Mouse (Mus musculus) forebrain, embryonic 11.5 days (tissue): ENCODE data around the gene Gdf11. TPM values are rescaled to one million over a fixed set of nuclear protein-coding genes. Genes with fewer than 3 reads are reported as not detected.

ENCODE experiments used
- ATAC-seq: fragments of 200-750 bp; cut with Nextera tagmentation; replicated peaks from 2 replicates; pipeline ENCODE4 v1.8.0; 2017; ENCODE audit warnings: moderate TSS enrichment; ENCODE audit not compliant: low FRiP score
- DNase-seq: peaks from one replicate; pipeline ENCODE4 v3.0.0-alpha.2; 2017; ENCODE audit warnings: low spot score
- H3K27ac ChIP-seq: fragments of 300-500 bp; sonication (generic); 2 replicates; pipeline ENCODE4 v1.5.1; 2014; ENCODE audit warnings: low read depth, low read length
- H3K27me3 ChIP-seq: fragments of 300-500 bp; sonication (generic); 2 replicates; pipeline ENCODE4 v1.6.1; 2014; ENCODE audit warnings: mild to moderate bottlenecking, low read length, mixed read lengths; ENCODE audit not compliant: control insufficient read depth, insufficient read depth
- H3K36me3 ChIP-seq: fragments of 300-500 bp; sonication (generic); 2 replicates; pipeline ENCODE4 v1.6.1; 2014; ENCODE audit warnings: mild to moderate bottlenecking, low read length, moderate library complexity, mixed read lengths; ENCODE audit not compliant: control insufficient read depth, insufficient read depth
- H3K4me1 ChIP-seq: fragments of 300-500 bp; sonication (generic); replicated peaks from 2 replicates; pipeline ENCODE4 v1.6.1; 2014; ENCODE audit warnings: low read length, mixed read lengths; ENCODE audit not compliant: control insufficient read depth, insufficient read depth
- H3K4me2 ChIP-seq: fragments of 300-500 bp; sonication (generic); 2 replicates; pipeline ENCODE4 v1.6.1; 2014; ENCODE audit warnings: low read depth, mild to moderate bottlenecking, low read length, moderate library complexity, mixed read lengths; ENCODE audit not compliant: severe bottlenecking
- H3K4me3 ChIP-seq: fragments of 300-500 bp; sonication (generic); 2 replicates; pipeline ENCODE4 v1.5.1; 2014; ENCODE audit warnings: low read depth, low read length
- H3K9ac ChIP-seq: fragments of 300-500 bp; sonication (generic); 2 replicates; pipeline ENCODE4 v1.6.1; 2014; ENCODE audit warnings: low read length
- H3K9me3 ChIP-seq: fragments of 300-500 bp; sonication (generic); 2 replicates; pipeline ENCODE4 v1.6.1; 2016; ENCODE audit warnings: low read length, mixed read lengths; ENCODE audit not compliant: control insufficient read depth
- WGBS: fragments of 180-500 bp; shearing (Covaris S2); extraction: QIAGEN DNeasy Blood & Tissue Kit; methylation state at CpG from one replicate; pipeline ENCODE4 v1.1.7; 2014; 5-methylcytosine and 5-hydroxymethylcytosine counted together
- polyA plus RNA-seq: library from polyadenylated mRNA; unstranded; fragments of >200 nt; fragmentation: Nextera tagmentation; extraction: Ambion mirVana; gene quantifications from 2 replicates; pipeline ENCODE4 v1.2.1, GENCODE M21; 2014

Gdf11 gene
- polyA plus RNA-seq, 1 experiment from 2014 or later = 10.5 TPM

DNA sequence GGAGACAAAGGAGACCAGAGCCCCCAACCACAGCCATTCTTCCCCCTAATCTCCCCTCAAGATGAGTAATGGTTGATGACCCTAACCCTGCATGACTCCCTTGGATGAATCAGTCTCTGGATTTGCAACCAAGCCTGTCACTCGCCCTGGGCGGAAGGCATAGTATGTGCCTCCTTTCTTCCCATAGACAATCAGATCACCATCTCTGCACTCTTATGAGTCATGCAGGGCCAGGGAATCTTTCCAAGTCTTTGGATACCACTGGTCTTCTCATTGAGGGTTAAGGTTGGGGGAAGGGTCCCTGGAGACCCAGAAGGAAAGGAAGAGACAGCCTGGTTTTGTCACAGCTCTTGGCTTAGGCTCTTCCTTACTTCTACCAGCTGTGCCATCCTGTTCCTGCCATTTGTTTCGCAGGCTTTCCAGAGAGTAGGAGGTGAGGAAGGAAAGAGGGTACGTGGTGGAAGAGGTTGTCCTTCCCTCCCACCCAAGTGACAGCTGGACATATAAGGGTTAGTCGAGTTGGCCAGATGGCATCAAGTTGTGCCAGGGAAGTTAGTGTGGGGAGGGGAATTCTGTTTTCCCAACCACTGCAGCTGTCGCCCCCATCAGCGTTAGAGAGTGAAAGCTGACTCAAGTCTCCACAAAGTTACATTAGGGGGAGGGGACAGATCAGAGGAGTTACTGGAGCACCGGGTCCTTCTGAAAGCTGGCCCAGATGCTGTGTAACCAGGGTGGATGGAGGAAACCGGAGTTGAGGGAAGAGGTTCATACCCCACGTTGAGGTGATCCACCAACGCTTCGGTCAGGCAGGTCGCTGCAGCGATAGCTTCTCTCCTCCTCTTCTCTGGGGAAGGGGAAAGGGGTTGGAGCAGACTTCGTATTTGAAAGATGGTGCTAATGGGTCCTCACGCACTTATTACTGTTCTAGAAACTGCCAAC lies 30.6 kb upstream of the Gdf11 start:
- H3K27ac ChIP-seq = no peak overlapping the region
- WGBS = 73% methylated on average over 16 of the region's 16 CpGs
- ATAC-seq (no peak), DNase-seq (peak; percentile 48)
- peak overlapping the region; percentile 86 for H3K4me3 ChIP-seq
- peak overlapping the region; percentile 57; the same call in 1 of the 2 replicates for H3K4me2 ChIP-seq
- H3K4me1 ChIP-seq = peaks cover 2% of the 10 kb centered on the region; the same call in 1 of the 2 replicates
- no peaks in the 10 kb centered on the region for H3K36me3 ChIP-seq
- peak overlapping the region; percentile 81 for H3K9ac ChIP-seq
- H3K27me3 ChIP-seq = 0 out of 2 replicates have a peak, but pooled peaks cover 2% of the 10 kb centered on the region
- H3K9me3 ChIP-seq = no peaks in the 10 kb centered on the region

DNA sequence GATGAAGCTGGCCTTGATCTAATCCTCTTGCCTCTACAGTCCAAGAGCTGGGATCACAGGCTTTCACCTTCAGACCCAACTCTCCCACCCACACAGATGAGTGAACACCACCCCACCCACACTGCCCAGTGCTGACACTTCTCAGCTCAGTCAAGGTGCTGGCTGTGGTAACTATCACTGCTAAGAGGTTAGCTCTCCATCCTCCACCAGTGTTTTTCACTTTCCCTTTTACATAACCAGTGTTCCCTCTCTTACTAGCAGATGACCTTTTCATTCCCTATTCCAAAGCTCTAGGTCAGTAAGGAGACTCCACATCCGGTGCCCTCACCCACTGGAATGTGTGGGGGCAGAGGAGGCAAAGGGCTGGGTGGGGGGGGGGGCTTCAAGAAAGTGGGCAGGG lies 29.7 kb upstream of the Gdf11 start:
- DNase-seq = no peak
- H3K27ac ChIP-seq = no peak overlapping the region
- no peaks in the 10 kb centered on the region for H3K36me3 ChIP-seq
- no peak for ATAC-seq
- H3K9ac ChIP-seq = no peak overlapping the region
- no peak overlapping the region for H3K4me3 ChIP-seq
- no peaks in the 10 kb centered on the region for H3K9me3 ChIP-seq
- H3K4me2 ChIP-seq = no peak overlapping the region
- 0 out of 2 replicates have a peak, but pooled peaks cover 2% of the 10 kb centered on the region for H3K27me3 ChIP-seq
- peaks cover 2% of the 10 kb centered on the region; the same call in 1 of the 2 replicates for H3K4me1 ChIP-seq
- WGBS = 57% methylated on average over 1 of the region's 1 CpGs

DNA sequence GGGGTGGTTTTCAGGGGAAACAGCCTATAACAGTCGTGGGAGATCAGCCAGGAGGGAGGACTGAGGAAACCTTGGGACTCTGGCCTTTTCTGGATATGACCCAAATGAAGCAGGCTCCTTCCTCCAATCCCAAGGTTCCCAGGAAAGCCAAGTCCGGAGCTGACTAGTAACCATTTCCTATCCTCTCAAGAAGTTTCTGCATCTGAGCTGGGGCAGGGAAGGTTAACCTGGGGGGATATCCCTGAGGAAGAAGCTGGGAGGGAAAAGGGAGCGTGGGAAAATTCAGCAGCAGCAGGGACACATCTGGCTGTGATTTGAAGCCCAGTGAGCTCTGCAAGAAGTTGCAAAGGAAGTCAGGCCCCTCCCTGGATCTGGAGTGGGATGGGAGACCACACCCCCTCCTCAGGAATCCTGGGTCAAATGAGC lies 29.2 kb upstream of the Gdf11 start:
- Histone ChIP-seq H3K27me3 (0 out of 2 replicates have a peak, but pooled peaks cover 2% of the 10 kb centered on the region), H3K4me2 (no peak overlapping the region), H3K9ac (no peak overlapping the region), H3K4me3 (no peak overlapping the region), H3K36me3 (no peaks in the 10 kb centered on the region), H3K4me1 (peaks cover 2% of the 10 kb centered on the region; the same call in 1 of the 2 replicates), H3K9me3 (no peaks in the 10 kb centered on the region), H3K27ac (no peak overlapping the region)
- no peak for DNase-seq
- WGBS = 73% methylated on average over 3 of the region's 3 CpGs
- no peak for ATAC-seq

DNA sequence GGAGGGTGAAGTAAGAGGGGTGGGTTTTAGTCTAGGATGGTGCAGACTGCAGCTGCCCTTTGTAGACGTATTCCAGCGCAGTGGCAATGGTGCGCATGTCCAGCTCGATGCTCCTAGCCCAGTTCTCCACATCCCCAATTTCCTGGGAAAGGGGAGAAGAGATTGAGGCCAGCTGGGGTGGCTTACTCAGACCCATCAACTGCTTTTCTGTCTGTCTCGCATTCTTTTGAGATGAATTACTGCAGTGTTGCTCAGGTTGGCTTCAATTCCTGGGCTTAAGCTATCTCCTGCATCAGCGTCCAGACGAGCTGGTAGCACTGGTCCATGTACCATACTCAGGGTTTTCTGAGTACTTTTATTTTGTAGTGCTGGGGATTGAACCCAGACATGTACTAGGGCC lies 28.4 kb upstream of the Gdf11 start:
- Histone ChIP-seq H3K4me2 (no peak overlapping the region), H3K9me3 (no peaks in the 10 kb centered on the region), H3K4me3 (no peak overlapping the region), H3K27ac (no peak overlapping the region), H3K27me3 (0 out of 2 replicates have a peak, but pooled peaks cover 2% of the 10 kb centered on the region), H3K36me3 (no peaks in the 10 kb centered on the region), H3K9ac (no peak overlapping the region), H3K4me1 (peaks cover 2% of the 10 kb centered on the region; the same call in 1 of the 2 replicates)
- WGBS = 79% methylated on average over 7 of the region's 7 CpGs
- ATAC-seq (no peak), DNase-seq (no peak)

DNA sequence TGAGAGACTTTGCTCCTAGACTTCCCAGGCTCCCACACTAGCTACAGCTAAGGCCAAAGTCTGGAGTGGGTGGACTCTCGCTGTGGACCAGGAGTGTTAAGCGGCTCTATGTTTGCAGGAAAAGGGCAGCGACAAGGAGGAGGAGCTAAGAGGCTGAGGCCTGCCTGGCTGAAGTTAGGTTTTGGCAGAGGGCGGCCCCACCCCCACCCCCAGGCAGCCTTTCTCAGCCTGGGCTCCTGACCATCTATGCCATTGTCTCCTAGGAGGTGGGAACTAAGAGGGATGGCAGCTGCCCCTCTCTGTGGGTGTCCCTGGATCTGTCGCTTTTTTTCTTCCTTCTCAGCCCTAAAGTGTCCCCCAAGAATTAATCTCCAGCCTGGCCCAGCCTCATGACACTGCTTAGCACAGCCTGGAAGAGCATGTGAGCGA lies 27.7 kb upstream of the Gdf11 start:
- no peak for DNase-seq
- 0 out of 2 replicates have a peak, but pooled peaks cover 2% of the 10 kb centered on the region for H3K27me3 ChIP-seq
- no peak overlapping the region for H3K9ac ChIP-seq
- H3K36me3 ChIP-seq = no peaks in the 10 kb centered on the region
- no peaks in the 10 kb centered on the region for H3K9me3 ChIP-seq
- no peak overlapping the region for H3K4me3 ChIP-seq
- peaks cover 2% of the 10 kb centered on the region; the same call in 1 of the 2 replicates for H3K4me1 ChIP-seq
- no peak overlapping the region for H3K4me2 ChIP-seq
- WGBS = 9% methylated on average over 6 of the region's 6 CpGs
- ATAC-seq = no peak
- H3K27ac ChIP-seq = no peak overlapping the region

DNA sequence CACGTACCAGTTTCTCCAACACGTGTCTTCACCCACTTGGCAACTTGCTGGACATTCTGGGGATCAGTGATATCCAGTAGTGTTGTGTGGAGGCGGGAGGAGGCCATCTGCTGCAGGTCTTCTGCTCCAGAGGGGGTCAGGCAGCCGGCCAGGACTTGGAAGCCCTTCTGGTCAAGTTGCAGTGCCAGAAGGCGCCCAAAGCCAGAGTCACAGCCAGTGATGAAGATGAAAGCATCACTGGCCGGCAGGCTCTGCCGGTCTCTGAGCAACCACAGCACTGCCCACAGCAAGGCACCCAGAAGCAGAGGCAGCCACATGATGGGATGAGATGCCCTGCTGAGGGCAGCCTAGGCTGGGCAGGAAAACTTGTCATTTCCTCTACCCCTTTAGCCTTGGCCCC lies 26.7 kb upstream of the Gdf11 start:
- no peak overlapping the region for H3K27ac ChIP-seq
- DNase-seq (no peak), ATAC-seq (no peak)
- H3K9ac ChIP-seq = no peak overlapping the region
- H3K9me3 ChIP-seq = no peaks in the 10 kb centered on the region
- H3K36me3 ChIP-seq = no peaks in the 10 kb centered on the region
- no peak overlapping the region for H3K4me2 ChIP-seq
- H3K4me3 ChIP-seq = no peak overlapping the region
- 82% methylated on average over 7 of the region's 7 CpGs for WGBS
- no peaks in the 10 kb centered on the region for H3K27me3 ChIP-seq
- H3K4me1 ChIP-seq = no peaks in the 10 kb centered on the region; the same call in 1 of the 2 replicates

DNA sequence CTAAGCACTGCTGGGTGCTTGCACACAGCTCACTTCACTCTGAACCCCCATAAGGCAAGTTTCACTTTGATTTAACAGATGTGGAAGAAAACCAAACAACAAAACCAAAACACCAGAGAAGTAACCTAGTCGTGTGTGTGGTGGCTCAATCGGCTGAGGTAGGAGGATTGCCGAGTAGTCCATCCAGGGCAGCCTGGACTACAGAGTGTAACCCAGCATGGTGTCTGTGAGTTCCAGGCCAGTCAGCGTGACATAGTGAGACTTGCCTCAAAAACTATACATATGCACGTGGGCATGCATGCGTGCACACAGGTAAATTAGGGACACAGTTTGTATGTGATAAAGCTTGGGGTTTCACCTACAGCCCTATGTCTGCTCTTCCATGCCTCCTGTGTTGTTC lies 25.9 kb upstream of the Gdf11 start:
- Histone ChIP-seq H3K4me2 (no peak overlapping the region), H3K36me3 (no peaks in the 10 kb centered on the region), H3K4me3 (no peak overlapping the region), H3K4me1 (no peaks in the 10 kb centered on the region; the same call in 1 of the 2 replicates), H3K9me3 (no peaks in the 10 kb centered on the region), H3K27me3 (no peaks in the 10 kb centered on the region), H3K27ac (no peak overlapping the region), H3K9ac (no peak overlapping the region)
- ATAC-seq = no peak
- 87% methylated on average over 6 of the region's 6 CpGs for WGBS
- no peak for DNase-seq

DNA sequence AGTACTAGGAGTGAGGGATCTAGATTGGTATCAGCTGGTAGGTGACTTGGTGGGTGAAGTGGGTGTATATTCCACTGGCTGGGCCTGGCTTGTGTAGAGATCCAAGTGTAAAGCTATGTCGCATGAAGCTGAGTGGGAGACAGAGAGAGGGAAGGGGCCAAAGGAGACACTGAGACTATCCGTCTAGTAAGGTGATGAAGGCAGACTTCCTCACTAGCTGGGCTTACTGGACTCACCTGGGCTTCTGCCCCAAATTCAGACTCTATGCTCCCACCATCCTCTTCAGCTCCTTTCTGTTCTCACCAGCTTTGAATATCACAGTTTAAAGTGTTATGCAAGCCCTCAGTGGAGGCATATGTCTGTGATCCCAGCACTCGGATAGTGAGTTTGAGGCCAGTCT lies 25.1 kb upstream of the Gdf11 start:
- H3K36me3 ChIP-seq = no peaks in the 10 kb centered on the region
- no peak for ATAC-seq
- 95% methylated on average over 3 of the region's 3 CpGs for WGBS

More for the DNA sequence above, 25.1 kb upstream of the Gdf11 start:
- no peak overlapping the region for H3K4me3 ChIP-seq
- DNase-seq = no peak
- no peak overlapping the region for H3K27ac ChIP-seq
- H3K4me1 ChIP-seq = no peaks in the 10 kb centered on the region; the same call in 1 of the 2 replicates
- no peak overlapping the region for H3K4me2 ChIP-seq
- H3K9ac ChIP-seq = no peak overlapping the region
- H3K27me3 ChIP-seq = no peaks in the 10 kb centered on the region
- H3K9me3 ChIP-seq = no peaks in the 10 kb centered on the region
